Mouse (Mus musculus) lung, postnatal 0 days (tissue): ENCODE measurements around the gene Vamp9.

Experiments
- CTCF ChIP-seq: IDR thresholded peaks from 2 replicates; pipeline ENCODE4 v1.5.1; 2016; ENCODE audit warnings: antibody characterized with exemption, mild to moderate bottlenecking
- EP300 ChIP-seq: IDR thresholded peaks from 2 replicates; pipeline ENCODE4 v1.6.1; 2016; ENCODE audit warnings: antibody characterized with exemption, mild to moderate bottlenecking, control low read depth

DNA sequence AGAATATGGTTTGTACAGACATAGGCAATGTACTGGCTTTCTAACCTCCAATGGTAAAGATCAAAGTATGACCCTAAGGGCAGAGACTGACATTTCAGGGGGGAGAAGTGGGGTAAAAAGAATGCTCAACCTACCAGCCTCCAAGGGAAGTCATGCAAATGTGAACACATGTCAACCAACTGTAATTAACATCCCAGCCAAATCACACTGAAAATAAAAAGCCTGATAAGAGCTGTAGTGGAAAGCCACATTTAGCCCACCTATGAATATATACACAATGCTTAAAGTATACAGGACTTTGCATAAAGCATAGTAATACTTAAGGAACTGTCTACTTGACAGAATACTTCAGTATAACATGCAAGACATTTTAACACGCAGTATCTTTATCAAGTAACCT, 69.7 kb downstream of the Vamp9 start:
- TF ChIP-seq CTCF (no peak), EP300 (no peak)
